Mouse (Mus musculus) olfactory bulb, adult 2 months (tissue): ENCODE data around the gene Cdkn1b.

Experiments
- CTCF ChIP-seq: fragments of 200-500 bp; IDR thresholded peaks from 2 replicates; pipeline ENCODE4 v1.5.1; 2012; ENCODE audit warnings: low read depth, mild to moderate bottlenecking, low read length, moderate library complexity; ENCODE audit not compliant: insufficient read depth
- POLR2A ChIP-seq: fragments of 200-500 bp; IDR thresholded peaks from 2 replicates; pipeline ENCODE4 v1.6.1; 2012; ENCODE audit warnings: mild to moderate bottlenecking, low read depth, low read length, moderate library complexity; ENCODE audit not compliant: insufficient read depth

DNA sequence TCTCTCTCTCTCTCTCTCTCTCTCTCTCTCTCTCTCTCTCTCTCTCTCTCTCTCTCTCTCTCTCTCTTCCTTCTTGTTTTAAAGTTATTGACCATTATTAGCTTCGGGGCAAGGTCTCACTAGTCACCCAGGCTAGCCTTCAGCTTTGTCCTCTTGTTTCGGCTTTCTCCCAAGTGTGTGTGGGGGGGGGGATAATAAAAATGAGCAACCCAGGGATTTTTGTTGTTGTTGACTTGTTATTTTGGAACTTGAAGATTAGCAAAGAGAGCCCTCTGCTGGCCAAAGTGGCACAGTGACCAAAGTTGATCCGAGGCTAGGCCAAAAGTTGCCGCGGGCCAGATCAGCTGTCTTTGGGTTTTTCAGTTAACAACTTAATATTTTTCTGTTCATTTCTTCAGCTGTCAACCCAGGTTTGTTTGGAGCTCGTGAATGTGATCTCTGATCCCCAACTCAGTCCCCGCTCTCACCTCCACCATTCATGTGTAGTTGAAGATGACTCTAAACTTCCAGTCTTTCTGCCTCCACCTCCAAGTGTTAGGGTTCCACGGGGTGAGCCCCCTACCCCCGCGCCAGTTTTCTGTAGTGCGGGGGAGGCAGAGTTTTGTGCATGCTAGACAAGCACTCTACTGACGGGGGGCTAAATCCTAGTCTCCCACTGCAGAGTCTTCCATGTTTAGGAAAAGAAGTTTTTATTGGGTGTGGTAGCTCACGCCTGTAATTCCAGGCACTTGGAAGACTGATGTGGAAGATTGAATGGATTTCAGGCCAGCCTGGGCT, 27.3 kb downstream of the Cdkn1b start:
- no peak for TF ChIP-seq POLR2A
- peak; percentile 48; the same call in 1 of the 2 replicates for TF ChIP-seq CTCF
